Mouse (Mus musculus) heart, adult 8-10 months (tissue): ENCODE measurements around the gene Gm45618. TPM values are rescaled to one million over a fixed set of nuclear protein-coding genes. Genes with fewer than 3 reads are reported as not detected.

Source experiments
- DNase-seq: peaks from one replicate; pipeline ENCODE4 v3.0.0; 2022; ENCODE audit warnings: low spot score
- total RNA-seq, 4 experiments: library from RNA; stranded (reverse); gene quantifications; 2 replicates each; pipeline ENCODE4 v1.2.4; 2022

Gene Gm45618
- total RNA-seq, 4 experiments from 2014 or later = not detected

- DNase-seq = no peak
These were observed 26.0 kb downstream of the Gm45618 start for GRCm38 (mm10) chr7:142094301-142095143.

- no peak for DNase-seq
These were observed 26.8 kb downstream of the Gm45618 start for GRCm38 (mm10) chr7:142093696-142094240.

- no peak for DNase-seq
These were observed 27.5 kb downstream of the Gm45618 start for GRCm38 (mm10) chr7:142092991-142093390.

- DNase-seq = no peak
These were observed 28.7 kb downstream of the Gm45618 start for GRCm38 (mm10) chr7:142091848-142092247.

GRCm38 (mm10) chr7:142089648-142090447 lies 30.7 kb downstream of the Gm45618 start:
- no peak for DNase-seq

- DNase-seq = no peak
These were observed 31.6 kb downstream of the Gm45618 start for GRCm38 (mm10) chr7:142088886-142089285.

- DNase-seq = no peak
These were observed 33.4 kb downstream of the Gm45618 start for GRCm38 (mm10) chr7:142087069-142087652.

GRCm38 (mm10) chr7:142086159-142086905 lies 34.2 kb downstream of the Gm45618 start:
- DNase-seq = no peak

- DNase-seq = peak; percentile 74
These were observed 35.7 kb downstream of the Gm45618 start for GRCm38 (mm10) chr7:142084820-142085219.

- no peak for DNase-seq
These were observed 36.1 kb downstream of the Gm45618 start for GRCm38 (mm10) chr7:142084395-142084794.

GRCm38 (mm10) chr7:142083588-142084317 lies 36.8 kb downstream of the Gm45618 start:
- DNase-seq = peak; percentile 77

GRCm38 (mm10) chr7:142082607-142083006 lies 37.9 kb downstream of the Gm45618 start:
- DNase-seq = no peak

GRCm38 (mm10) chr7:142082179-142082578 lies 38.4 kb downstream of the Gm45618 start:
- no peak for DNase-seq

GRCm38 (mm10) chr7:142081736-142082135 lies 38.8 kb downstream of the Gm45618 start:
- DNase-seq = no peak

- no peak for DNase-seq
These were observed 39.7 kb downstream of the Gm45618 start for GRCm38 (mm10) chr7:142080876-142081275.

GRCm38 (mm10) chr7:142079365-142079764 lies 41.2 kb downstream of the Gm45618 start:
- DNase-seq = no peak

- no peak for DNase-seq
These were observed 43.4 kb downstream of the Gm45618 start for GRCm38 (mm10) chr7:142077138-142077537.

GRCm38 (mm10) chr7:142074146-142074886 lies 46.2 kb downstream of the Gm45618 start:
- no peak for DNase-seq

- no peak for DNase-seq
These were observed 48.8 kb downstream of the Gm45618 start for GRCm38 (mm10) chr7:142071717-142072116.

- no peak for DNase-seq
These were observed 49.3 kb downstream of the Gm45618 start for GRCm38 (mm10) chr7:142071212-142071578.
